Mouse (Mus musculus): ENCODE results near the gene Tma7.

Tma7 gene

DNA sequence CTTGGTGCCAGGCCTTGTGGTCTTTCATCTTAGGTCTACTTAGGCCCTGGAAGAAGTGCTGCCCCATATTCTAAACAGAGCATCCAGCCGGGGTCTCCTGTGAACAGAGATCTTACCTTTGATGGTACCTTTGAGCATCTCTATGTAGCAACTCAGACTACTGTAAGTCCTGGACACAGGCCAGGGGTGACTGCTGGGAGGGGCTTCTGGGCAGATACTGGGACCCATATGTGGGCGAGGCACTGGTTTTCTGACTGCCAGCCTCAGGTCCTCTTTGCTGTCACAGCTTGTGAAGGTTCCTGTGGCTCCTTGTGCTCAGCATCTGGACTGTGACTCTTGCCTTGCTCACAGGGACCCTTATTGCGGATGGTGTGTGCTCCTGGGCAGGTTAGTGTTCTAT, 20.2 kb upstream of the Tma7 start:
- no peak for DNase-seq (ENCODE audit: low spot score)

DNA sequence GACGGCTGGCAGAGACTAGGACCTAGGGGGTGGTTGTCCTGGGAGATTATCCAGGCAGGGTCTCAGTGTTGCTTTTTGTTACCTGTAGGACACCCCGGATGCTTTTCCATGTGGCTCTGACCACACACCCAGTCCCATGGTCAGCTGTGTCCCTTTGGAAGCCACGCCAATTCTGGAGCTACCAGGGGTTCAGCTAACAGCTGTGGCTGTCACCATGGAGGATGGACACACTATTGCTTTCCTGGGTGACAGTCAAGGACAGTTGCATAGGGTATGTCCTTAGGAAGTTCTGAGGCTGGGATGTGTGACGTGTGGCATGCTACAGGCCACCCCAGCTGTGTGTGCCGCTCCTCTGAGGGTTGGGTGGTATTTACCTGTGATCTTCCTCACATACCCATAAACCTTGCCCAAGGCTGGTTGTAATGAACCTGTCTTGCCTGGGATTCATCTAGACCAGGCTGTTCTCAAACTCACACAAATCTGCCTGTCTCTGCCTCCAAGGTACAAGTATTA, 19.6 kb upstream of the Tma7 start:
- no peak for DNase-seq (ENCODE audit: low spot score)

DNA sequence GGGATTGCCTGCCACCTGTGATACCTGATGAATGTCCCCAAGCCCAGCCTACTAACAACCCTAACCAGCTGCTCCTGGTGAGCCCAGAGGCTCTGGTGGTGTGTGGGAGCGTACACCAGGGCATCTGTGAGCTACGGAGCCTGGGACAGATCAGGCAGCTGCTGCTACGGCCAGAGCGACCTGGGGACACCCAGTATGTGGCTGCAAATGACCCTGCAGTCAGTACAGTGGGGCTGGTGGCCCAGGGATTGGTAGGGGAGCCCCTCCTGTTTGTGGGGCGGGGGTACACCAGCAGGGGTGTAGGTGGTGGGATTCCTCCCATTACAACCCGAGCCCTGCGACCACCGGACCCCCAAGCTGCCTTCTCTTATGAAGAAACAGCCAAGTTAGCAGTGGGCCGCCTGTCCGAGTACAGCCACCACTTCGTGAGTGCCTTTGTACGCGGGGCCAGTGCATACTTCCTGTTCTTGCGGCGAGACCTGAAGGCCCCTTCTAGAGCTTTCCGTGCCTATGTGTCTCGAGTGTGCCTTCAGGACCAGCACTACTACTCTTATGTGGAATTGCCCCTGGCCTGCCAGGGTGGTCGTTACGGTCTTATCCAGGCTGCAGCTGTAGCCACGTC, 18.0 kb upstream of the Tma7 start:
- DNase-seq (ENCODE audit: low spot score): no peak

DNA sequence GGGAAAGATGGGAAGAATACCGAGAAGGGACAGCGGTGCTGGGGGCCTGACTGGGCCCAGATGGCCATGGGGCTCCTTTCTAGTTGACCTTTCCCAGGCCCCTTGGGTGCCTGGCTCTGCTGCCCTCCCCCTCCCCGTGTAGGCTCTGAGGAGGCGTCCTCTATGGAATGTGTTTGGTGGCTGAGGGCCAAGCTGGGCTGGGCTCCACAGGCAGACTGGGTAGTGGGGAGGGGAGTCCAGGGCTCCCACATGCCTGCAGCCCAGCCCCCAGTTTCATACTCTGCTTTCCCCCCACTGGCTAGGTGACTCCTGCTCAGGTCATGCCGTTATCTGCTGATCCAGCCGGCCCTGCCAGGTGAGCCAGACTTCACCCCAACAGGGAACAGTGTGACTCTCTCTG, 16.6 kb upstream of the Tma7 start:
- peak; percentile 66 for DNase-seq (ENCODE audit: low spot score)

DNA sequence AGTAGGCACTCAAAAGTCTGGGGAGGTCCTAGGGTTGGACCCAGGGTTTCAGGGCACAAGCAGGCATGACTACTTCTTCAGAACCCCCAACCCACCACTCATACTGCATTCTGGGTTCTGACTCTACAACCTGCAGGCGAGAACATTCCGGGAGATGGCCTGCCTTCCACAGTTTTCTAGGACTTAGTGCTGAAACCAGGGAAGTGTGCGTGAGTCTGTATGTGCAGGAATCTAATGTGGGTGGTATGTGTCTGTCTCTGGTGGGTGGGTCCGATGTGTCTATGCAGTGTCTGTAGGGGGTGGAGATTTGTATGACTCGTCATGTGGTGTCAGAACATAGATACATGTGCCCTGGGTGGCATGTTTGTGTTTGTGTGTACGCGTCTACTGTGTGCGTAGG, 16.0 kb upstream of the Tma7 start:
- DNase-seq (ENCODE audit: low spot score): no peak

DNA sequence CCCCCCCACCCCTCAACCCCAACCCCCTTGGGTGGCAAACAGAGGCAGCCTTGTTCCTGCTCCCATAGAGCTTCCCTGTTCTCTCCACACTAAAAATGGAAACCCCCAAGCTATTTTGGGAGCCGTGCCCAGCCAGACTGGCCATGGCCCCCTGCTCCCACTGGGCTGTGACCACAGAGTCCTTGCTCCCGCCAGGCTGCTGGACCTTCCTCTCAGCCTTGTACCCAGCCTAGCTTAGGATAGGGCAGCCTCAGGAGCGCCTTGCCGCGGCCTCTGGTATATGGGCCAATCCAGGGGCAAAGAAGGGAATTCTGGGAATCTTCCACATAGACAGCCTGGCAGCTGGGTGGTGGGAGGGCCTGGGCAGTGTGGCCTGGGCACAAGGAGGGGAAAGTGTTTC, 15.4 kb upstream of the Tma7 start:
- no peak for DNase-seq (ENCODE audit: low spot score)

DNA sequence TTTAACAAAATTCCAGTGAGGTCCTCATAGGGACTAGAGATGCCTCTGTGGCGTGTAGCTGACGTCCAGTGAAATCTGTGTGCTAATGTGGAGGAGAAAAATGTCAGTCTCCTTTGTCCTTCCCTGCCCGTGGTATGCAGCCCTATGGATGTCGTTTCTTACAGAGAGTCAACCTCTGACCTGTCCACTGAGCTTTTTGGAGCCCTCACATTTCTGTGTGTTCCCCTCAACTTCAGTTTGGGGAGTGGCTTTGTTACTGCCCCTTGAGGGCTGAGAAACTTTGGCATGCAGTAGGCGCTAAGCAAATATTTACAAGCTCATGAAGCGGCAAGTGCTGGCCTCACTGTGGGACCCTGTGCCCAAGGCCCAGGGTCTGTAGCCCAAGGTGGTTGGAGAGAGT, 14.9 kb upstream of the Tma7 start:
- DNase-seq (ENCODE audit: low spot score): no peak

DNA sequence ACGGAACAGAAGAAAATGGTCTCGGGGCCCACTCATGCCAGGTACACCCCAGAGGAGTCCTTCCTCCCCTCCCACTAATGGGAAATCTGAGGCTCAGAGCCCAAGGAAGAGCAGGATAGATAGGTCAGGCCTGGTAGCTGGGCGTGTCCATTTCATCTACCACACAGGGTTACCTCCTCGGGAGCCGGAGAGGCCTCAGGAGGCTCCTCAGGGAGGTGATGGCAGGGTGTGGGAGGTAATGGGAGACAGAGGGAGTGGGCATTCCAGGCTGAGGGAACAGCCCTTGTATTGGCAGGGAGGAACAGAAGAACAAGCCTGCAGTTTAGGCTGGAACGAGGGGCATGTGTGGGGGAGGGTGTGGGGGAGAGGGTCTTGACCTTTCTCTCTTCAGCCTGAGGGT, 14.5 kb upstream of the Tma7 start:
- no peak for DNase-seq (ENCODE audit: low spot score)

DNA sequence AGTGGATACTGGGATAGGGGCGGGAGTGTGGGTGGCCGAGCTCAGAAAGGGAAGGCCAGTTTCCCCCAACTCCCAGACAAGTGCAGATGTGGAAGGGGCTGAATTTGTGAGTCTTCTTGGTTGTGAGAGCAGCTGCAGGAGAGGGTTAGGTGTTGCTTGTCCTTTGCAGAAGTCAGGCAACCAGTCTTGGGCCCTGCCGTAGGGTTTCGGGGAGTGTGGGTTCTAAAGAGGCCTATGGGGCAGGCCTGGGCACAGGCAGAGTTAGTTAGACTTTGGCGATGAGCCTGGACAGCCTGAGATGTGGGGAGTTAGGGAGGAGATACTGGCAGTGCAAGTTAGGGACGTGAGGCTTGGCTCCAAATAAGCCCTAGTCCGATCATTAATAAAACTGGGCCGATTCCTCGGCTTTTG, 13.9 kb upstream of the Tma7 start:
- DNase-seq (ENCODE audit: low spot score): peak; percentile 35

DNA sequence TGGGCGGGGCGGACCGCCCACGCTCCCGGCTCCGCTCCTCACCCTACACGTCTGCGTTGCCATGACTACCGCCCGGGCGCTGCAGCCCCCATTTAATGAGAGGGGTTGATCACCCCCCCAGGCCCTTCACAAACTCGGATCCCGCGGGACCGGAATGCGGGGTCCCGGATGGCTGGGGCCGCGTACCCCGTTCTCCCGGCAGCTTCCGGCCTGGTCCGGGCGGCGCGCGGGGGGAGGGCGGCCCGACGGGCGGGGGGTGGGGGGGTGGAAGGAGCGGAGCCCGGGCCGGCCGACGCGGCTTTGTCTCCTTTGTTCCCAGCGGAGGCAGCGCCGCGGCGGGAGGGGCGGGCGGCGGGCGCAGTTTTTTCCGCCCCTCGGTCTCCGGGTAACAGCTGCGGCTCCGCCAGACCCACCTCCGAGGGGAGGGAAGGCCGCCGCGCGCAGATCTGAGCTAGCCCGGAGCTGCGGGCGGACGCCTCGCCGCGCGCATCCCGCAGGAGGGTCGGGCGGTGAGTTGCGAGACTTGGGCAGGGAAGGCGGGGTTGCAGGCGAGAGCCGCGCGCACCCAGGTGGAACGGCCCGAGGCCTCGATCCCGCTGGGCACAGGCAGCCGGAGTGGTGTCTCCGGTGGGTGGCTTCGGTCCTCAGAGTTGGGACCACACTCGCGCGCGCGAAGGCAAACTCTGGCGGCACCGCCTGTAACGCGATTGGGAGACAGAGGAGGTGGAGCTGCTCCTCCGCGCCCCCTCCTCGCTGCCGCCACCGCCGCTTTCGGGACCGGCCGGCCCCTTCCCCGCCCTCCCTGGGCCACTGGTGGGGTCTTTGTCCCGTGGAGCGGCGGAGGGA, 13.0 kb upstream of the Tma7 start, which contains the start of gene Plxnb1:
TSS of gene Plxnb1 (plus strand) at position 253 of the 846 bp plus-strand sequence.
- peak; percentile 70 for DNase-seq (ENCODE audit: low spot score)

DNA sequence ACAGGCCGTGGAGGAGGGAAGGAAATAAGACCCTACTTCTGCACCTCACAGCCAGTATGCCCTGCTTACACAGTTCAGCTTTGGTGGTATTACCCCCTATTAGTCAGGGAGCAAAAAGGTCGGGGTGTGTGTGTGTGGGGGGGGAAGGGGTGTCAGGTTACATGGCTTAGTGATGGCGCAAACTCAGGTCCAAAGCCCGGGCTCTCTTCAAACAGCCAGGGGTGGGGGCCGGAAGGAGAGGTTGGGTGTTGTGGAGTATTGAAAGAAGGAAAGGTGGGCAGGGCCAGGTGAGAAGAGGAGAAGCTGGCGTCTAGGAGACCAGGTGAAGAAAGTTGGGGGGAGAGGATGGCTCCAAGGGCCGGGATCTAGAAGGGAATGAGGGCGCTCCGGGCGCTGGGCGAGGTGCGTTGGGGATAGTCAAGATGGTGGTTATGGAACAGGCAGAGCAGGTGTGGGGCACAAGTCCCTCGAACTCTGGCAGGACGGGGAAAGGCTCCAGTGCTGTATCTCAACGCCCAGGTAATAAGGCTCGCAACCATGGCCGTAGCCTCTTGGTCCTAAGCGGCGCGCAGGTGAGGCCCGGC, 12.3 kb upstream of the Tma7 start:
- DNase-seq (ENCODE audit: low spot score): peak; percentile 71

DNA sequence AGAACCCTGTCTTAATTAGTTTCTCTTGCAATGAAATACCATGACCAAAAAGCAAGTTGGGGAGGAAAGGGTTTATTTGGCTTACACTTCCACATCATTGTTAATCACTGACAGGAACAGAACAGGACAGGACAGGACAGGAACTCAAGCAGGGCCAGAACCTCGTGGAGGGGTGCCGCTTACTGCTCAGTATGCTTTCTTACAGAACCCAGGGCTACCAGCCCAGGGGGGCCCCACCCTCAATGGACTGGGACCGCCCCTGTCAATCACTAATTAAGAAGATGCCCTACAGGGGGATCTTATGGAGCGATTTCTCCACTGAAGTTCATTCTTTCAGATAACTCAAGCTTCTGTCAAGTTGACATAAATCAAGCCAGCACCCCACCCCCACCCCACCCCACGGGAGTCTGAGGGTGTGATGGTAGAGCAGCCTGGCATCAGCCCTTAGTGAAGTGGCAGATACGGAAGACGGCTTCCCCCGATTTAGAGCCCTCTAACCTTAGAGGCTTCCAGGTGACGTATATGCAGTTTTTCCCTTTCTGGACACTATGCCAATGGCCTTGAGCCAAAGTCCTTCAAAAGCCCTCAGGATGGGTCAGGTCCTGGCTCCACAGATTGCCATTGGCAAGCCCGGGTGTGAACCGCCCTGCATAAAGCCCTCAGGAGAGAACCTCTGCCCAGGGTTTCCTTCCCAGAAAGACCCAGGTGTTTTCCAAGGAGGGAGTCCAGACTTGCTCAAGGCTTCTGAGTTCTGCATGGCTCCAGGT, 11.6 kb upstream of the Tma7 start:
- no peak for DNase-seq (ENCODE audit: low spot score)

DNA sequence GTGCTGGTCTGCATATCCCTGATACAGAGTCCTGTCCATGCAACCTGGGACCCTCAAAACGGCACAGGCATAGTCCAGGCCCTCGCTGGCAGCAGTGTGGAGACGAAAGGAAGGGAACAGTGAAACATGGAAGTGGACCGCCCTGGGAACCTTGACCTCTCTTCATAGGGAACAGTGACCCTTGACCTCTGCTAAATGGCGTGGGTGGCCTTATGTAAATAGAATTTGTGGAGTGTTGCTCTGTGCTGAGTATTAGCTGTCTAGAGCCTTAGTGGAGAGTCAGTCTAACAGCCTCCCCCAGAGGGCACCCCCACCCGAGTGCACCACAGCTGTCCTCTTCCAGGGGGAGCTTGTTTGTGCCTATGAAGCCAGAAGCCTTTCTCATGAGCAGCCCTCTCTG, 10.4 kb upstream of the Tma7 start:
- DNase-seq (ENCODE audit: low spot score): no peak

DNA sequence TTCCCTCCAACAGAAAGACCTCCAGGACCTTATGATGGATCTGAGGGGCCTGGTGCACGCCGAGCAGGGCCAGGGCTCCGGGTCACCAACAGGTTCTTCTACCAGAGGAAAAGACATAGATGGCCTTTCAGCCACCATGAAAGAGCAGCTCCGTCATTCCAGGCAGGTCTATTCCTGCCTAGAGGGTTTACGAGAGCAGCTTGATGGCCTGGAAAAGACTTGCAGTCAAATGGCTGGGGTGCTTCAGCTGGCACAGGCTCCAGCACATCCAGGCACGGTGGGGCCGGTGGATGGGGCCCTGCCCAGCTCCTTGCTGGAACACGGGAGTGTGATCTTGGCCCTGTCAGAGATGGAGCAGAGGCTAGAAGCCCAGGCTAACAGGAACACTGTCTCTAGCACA, 9.4 kb upstream of the Tma7 start:
- peak; percentile 62 for DNase-seq (ENCODE audit: low spot score)

DNA sequence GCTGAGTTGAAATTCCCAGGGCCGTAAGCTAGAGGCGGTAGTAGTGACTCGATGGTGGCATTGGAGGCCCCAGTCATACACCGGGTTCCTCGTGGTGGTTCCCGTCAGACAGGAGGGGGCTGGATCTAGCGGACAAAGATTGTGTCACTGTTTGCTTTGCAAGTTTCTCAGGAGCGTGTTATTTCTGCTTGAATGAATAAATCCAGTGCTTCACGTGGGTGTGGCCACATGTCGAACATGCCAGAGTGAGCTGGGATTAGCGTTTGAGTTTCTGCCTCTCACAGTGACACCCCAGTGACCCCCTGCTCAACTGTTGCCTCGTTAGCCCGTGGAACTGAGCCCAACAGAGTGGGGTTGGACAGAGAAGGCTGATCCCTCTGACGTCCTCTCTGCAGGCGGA, 8.1 kb upstream of the Tma7 start:
- peak; percentile 58 for DNase-seq (ENCODE audit: low spot score)

DNA sequence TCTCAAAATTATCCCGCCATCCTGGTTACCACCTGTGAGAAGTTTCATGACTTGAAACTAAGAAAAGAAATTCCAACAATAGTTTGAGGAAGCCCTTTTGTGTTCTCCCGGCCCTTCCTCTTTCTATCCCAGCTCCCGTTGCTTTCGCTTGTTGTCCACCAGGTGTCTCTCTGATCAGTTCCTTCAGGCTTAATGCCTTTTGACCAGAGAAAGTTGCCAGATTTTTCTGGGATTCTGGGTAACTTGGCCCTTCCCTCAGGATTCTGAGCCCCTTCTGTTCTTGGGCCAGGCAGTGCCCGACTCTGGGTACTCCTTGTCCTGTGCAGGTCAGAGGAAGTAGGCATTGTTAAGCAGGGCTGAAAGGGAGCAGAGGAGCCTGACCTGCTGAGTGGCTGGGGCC, 5.6 kb upstream of the Tma7 start:
- peak; percentile 48 for DNase-seq (ENCODE audit: low spot score)

DNA sequence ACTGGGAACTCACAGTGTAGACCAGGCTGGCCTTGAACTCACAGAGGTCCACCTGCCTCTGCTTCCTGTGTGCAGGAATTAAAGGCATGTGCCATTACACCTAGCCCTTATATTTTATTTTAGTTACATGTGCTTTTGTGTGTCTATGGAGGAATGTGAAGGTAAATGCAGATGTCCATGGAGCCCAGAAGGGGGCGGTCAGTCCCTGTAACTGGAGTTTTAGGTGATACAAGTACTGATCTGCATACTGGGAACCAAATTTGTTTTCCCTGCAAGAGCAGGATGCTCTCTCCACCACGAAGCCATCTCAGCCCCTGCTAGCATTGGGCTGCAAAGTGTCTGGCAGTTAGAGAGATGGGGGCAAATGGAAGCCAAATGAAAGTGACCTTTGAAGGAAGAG, 2.5 kb upstream of the Tma7 start:
- DNase-seq (ENCODE audit: low spot score): no peak

DNA sequence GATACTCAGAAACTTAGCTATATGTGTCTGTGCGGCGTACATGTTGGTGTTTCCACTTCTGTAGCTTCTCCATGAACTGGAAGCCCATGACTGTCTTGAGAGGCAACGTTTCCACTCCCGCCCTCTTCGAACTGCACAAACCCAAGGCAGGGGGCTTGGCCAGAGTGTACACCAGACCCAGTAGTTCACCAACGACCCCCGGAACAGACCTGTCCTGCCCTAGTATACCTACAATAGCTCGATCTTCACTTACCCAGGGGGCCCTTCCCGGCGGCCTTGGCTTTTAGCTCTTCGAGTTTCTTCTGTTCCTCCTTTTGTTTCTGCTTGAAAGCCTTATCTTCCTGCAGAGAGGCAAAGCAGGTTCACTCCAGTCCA, 651 bp downstream of the Tma7 start:
- no peak for DNase-seq (ENCODE audit: low spot score)

DNA sequence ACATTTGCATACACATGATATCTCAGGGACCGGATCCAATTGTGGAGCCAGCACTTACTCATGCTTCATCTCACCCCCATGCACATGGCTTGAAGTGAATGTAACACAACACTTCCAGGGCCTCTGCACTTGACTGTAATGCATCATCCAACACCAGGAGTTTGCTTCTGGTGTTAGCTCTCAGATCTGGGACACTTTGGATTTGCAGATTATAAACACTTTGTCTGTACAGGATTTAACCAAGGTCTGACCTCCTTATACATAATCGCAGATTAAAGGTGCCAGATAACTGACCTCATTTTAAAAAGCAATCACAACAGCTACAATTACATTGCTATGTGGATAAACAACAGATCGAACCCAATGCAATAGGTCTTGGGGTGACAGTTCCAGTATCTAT, 1.9 kb downstream of the Tma7 start:
- no peak for DNase-seq (ENCODE audit: low spot score)

DNA sequence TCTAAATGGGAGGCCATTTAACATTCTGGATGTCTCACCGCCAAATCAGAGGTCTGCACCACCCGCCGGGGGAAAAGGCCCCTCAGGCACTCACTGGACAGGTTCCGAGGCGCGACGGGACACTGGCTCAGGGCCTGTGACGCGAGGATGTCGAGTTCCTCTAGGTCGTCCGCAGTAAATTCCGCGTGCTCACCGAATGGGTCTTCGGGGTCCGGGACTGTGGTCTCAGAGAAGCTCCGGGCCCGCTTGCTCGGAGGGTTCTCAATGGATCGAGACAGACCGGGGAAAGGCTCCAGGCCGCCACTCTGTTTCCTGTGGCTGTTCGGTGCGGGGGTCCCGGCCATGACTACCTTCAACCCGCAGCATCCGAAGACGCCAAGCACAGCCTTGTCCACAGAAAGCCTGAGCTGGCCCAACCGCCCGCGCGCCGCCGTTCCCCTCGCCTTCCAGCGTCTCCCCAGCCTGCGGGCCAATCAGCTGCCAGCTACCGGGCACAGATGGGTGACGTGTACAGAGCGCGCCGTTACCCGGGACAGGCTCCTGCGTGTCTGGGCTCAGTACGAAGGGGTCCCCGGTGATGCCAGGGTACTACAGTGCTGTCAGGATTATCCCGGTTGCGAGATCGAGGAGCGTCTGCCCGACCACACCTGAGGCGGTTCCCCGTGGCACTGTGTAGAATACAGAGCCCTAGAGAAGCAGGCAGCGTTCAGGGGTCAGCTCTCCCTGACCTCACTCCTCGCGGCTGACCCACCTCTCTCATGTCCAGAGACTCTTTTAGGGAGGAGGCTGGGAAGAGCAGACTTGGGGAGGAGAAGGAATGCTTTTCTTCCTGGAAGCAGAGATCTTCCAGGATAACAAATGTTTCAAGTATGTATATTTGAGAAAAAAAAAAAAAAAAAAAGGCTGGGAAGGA, 8.5 kb downstream of the Tma7 start, which contains the start of gene Atrip:
TSS of gene Atrip (minus strand) at position 464 of the 913 bp plus-strand sequence.
- peak; percentile 91 for DNase-seq (ENCODE audit: low spot score)

DNA sequence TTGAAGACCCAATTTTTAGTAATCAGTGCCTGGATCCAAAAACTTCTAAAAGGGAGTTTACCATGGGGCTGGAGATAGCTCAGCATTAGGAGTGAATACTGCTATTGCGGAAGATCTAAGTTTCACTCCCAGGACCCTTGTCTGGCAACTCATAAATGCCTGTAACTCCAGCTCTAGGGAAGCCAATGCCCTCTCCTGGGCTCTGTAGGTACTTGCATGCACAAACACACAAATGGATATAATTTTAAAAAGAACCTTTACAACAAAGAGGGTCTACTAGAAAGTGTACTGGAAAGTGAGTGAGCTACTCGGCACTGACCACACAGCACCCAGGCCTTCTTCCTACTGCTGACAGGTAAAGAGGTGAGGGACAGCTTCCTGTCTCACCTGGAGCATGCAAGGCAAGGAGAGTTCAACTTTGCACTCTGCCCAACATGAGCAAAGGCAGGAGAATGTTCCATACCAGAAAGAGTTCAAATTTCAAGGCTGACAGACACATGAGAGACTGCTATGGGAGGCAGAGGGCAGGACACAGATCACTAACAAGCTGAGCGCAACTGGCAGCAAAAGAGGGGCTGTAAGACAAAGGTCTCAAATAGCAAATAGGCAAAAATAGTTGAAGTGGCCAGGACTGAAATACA, 14.2 kb downstream of the Tma7 start:
- DNase-seq (ENCODE audit: low spot score): no peak

All from urinary bladder, postnatal 14 days (tissue).